Mouse (Mus musculus) liver, postnatal 0 days (tissue): Measurements from ENCODE around the gene Cxxc4. TPM values are rescaled to one million over a fixed set of nuclear protein-coding genes. Genes with fewer than 3 reads are reported as not detected.

Source experiments
- ATAC-seq: fragments of 200-750 bp; cut with Nextera tagmentation; 2 replicates; pipeline ENCODE4 v1.8.0; 2017; ENCODE audit warnings: mild to moderate bottlenecking, moderate library complexity
- DNase-seq: peaks from one replicate; pipeline ENCODE4 v3.0.0-alpha.2; 2016
- H3K27ac ChIP-seq: fragments of 300-500 bp; sonication (generic); 2 replicates; pipeline ENCODE4 v1.5.1; 2014; ENCODE audit warnings: antibody characterized with exemption, moderate library complexity, mild to moderate bottlenecking, low read depth
- H3K27me3 ChIP-seq: fragments of 300-500 bp; sonication (generic); 2 replicates; pipeline ENCODE4 v1.6.1; 2014; ENCODE audit warnings: low read length, control low read depth, mixed read lengths; ENCODE audit not compliant: insufficient read depth
- H3K36me3 ChIP-seq: fragments of 300-500 bp; sonication (generic); replicated peaks from 2 replicates; pipeline ENCODE4 v1.6.1; 2014; ENCODE audit warnings: mild to moderate bottlenecking, control low read depth, low read length, moderate library complexity, mixed read lengths; ENCODE audit not compliant: insufficient read depth
- H3K4me1 ChIP-seq: fragments of 300-500 bp; sonication (generic); 2 replicates; pipeline ENCODE4 v1.6.1; 2014; ENCODE audit warnings: antibody characterized with exemption, mild to moderate bottlenecking, control low read depth; ENCODE audit not compliant: insufficient read depth
- H3K4me2 ChIP-seq: fragments of 300-500 bp; sonication (generic); 2 replicates; pipeline ENCODE4 v1.6.1; 2014; ENCODE audit warnings: low read depth, mild to moderate bottlenecking, low read length, moderate library complexity, mixed read lengths
- H3K4me3 ChIP-seq: fragments of 300-500 bp; sonication (generic); 2 replicates; pipeline ENCODE4 v1.5.1; 2014; ENCODE audit warnings: low read depth, low read length
- H3K9ac ChIP-seq: fragments of 300-500 bp; sonication (generic); replicated peaks from 2 replicates; pipeline ENCODE4 v1.6.1; 2014; ENCODE audit warnings: mild to moderate bottlenecking, moderate library complexity
- H3K9me3 ChIP-seq: fragments of 300-500 bp; sonication (generic); 2 replicates; pipeline ENCODE4 v1.6.1; 2016; ENCODE audit warnings: mild to moderate bottlenecking, control low read depth, low read length, mixed read lengths
- CTCF ChIP-seq: sonication (generic); IDR thresholded peaks from 2 replicates; pipeline ENCODE4 v1.5.1; 2016; ENCODE audit warnings: antibody characterized with exemption, low read depth
- EP300 ChIP-seq: IDR thresholded peaks from 2 replicates; pipeline ENCODE4 v1.6.1; 2016; ENCODE audit warnings: antibody characterized with exemption, low read depth, mild to moderate bottlenecking
- WGBS: fragments of 180-500 bp; shearing (Covaris S2); extraction: QIAGEN DNeasy Blood & Tissue Kit; methylation state at CpG from one replicate; pipeline ENCODE4 v1.1.7; 2014; ENCODE audit not compliant: insufficient replicate concordance; 5-methylcytosine and 5-hydroxymethylcytosine counted together
- polyA plus RNA-seq: library from polyadenylated mRNA; unstranded; fragments of >200 nt; fragmentation: Nextera tagmentation; extraction: Ambion mirVana; gene quantifications from 2 replicates; pipeline ENCODE4 v1.2.1, GENCODE M21; 2015

Cxxc4 gene
- polyA plus RNA-seq, 1 experiment from 2014 or later = 0.25 TPM

- Histone ChIP-seq H3K4me3 (no peak overlapping the region), H3K4me2 (no peak overlapping the region), H3K9ac (no peak overlapping the region), H3K36me3 (no peaks in the 10 kb centered on the region), H3K9me3 (no peaks in the 10 kb centered on the region), H3K27me3 (no peaks in the 10 kb centered on the region), H3K27ac (no peak overlapping the region), H3K4me1 (no peaks in the 10 kb centered on the region)
- DNase-seq (no peak), ATAC-seq (no peak)
- 35% methylated on average over 2 of the region's 2 CpGs for WGBS
- no peak for TF ChIP-seq EP300
- no peak for TF ChIP-seq CTCF
Measured at GRCm38 (mm10) chr3:134221002-134221401, 15.3 kb upstream of the Cxxc4 start.

- no peak for ATAC-seq
- H3K36me3 ChIP-seq = no peaks in the 10 kb centered on the region
- H3K27me3 ChIP-seq = no peaks in the 10 kb centered on the region
- no peak overlapping the region for H3K4me2 ChIP-seq
- H3K9me3 ChIP-seq = no peaks in the 10 kb centered on the region
- no peak overlapping the region for H3K27ac ChIP-seq
- H3K9ac ChIP-seq = no peak overlapping the region
- no peak for TF ChIP-seq CTCF
- no peak for TF ChIP-seq EP300
- 18% methylated on average over 1 of the region's 1 CpGs for WGBS
- no peaks in the 10 kb centered on the region for H3K4me1 ChIP-seq
- no peak overlapping the region for H3K4me3 ChIP-seq
- no peak for DNase-seq
Measured at GRCm38 (mm10) chr3:134222593-134222992, 13.7 kb upstream of the Cxxc4 start.

GRCm38 (mm10) chr3:134223956-134224355 is 12.3 kb upstream of the Cxxc4 start:
- WGBS = 82% methylated on average over 7 of the region's 7 CpGs
- TF ChIP-seq CTCF (no peak), EP300 (no peak)
- H3K4me2 ChIP-seq = no peak overlapping the region
- H3K9ac ChIP-seq = no peak overlapping the region
- H3K9me3 ChIP-seq = no peaks in the 10 kb centered on the region
- DNase-seq (no peak), ATAC-seq (no peak)
- no peak overlapping the region for H3K4me3 ChIP-seq
- no peaks in the 10 kb centered on the region for H3K4me1 ChIP-seq
- no peak overlapping the region for H3K27ac ChIP-seq
- no peaks in the 10 kb centered on the region for H3K27me3 ChIP-seq
- H3K36me3 ChIP-seq = no peaks in the 10 kb centered on the region

- H3K36me3 ChIP-seq = no peaks in the 10 kb centered on the region
- no peaks in the 10 kb centered on the region for H3K4me1 ChIP-seq
- DNase-seq (no peak), ATAC-seq (no peak)
- H3K4me3 ChIP-seq = no peak overlapping the region
- H3K27ac ChIP-seq = no peak overlapping the region
- WGBS = 73% methylated on average over 3 of the region's 3 CpGs
- no peak overlapping the region for H3K9ac ChIP-seq
- H3K4me2 ChIP-seq = no peak overlapping the region
- H3K27me3 ChIP-seq = no peaks in the 10 kb centered on the region
- TF ChIP-seq CTCF (no peak), EP300 (no peak)
- H3K9me3 ChIP-seq = no peaks in the 10 kb centered on the region
Measured at GRCm38 (mm10) chr3:134225928-134226327, 10.4 kb upstream of the Cxxc4 start.

- H3K36me3 ChIP-seq = no peaks in the 10 kb centered on the region
- peaks cover 29% of the 10 kb centered on the region for H3K27me3 ChIP-seq
- 53% methylated on average over 2 of the region's 2 CpGs for WGBS
- no peak for DNase-seq
- H3K27ac ChIP-seq = no peak overlapping the region
- ATAC-seq = no peak
- TF ChIP-seq EP300 (no peak), CTCF (no peak)
- no peak overlapping the region for H3K4me3 ChIP-seq
- H3K9me3 ChIP-seq = no peaks in the 10 kb centered on the region
- no peaks in the 10 kb centered on the region; the same call in 1 of the 2 replicates for H3K4me1 ChIP-seq
- no peak overlapping the region for H3K9ac ChIP-seq
- no peak overlapping the region for H3K4me2 ChIP-seq
Measured at GRCm38 (mm10) chr3:134232753-134233152, 3.5 kb upstream of the Cxxc4 start.

- WGBS = 1% methylated on average over 47 of the region's 55 CpGs
- H3K4me2 ChIP-seq = peak overlapping the region; percentile 72
- peaks cover 12% of the 10 kb centered on the region for H3K4me1 ChIP-seq
- TF ChIP-seq CTCF (no peak), EP300 (no peak)
- ATAC-seq = peak; percentile 66
- no peaks in the 10 kb centered on the region for H3K36me3 ChIP-seq
- no peak overlapping the region for H3K9ac ChIP-seq
- no peaks in the 10 kb centered on the region for H3K9me3 ChIP-seq
- peaks cover 47% of the 10 kb centered on the region for H3K27me3 ChIP-seq
- H3K4me3 ChIP-seq = peak overlapping the region; percentile 49
- no peak overlapping the region for H3K27ac ChIP-seq
- DNase-seq = peak; percentile 51
Measured at GRCm38 (mm10) chr3:134235491-134236413, 532 bp upstream of the Cxxc4 start.
